Mouse (Mus musculus): ENCODE measurements around the gene Hnrnpab.

The Hnrnpab gene

DNA sequence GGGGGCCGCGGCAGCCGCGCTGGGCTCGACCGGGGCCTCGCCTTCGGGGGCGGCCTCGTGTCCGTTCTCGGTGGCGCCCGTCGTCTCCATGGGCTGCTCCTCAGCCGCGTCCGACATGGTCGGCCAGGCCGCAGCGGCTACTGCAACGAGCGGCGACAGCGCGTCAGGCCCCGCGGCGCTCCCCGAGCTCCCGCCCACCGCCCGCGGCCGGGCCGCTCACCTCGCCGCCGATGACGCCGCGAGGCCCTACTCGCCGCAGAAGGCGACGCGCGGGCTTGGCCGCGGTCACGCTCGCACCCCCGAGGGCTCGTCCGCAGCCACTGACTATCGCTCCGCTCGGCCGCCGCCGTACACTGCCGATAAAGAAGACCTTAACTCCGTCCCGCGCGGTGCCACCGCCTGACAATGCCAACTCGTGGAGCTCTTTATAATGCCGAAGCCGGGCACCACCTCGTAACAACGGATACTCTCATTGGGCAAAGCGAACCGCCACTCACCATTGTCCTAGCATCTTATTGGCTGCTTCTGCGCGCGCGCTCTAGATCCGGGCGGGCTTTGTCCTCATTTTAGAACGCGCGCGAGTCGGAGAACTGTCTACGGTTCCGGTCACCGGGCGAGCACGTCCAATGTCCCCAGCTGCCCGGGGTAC lies at the start of gene Hnrnpab:
Gene Hnrnpab, minus strand, starts transcription at position 401 of the 649 bp plus-strand sequence.
- peak; percentile 99 for DNase-seq

DNA sequence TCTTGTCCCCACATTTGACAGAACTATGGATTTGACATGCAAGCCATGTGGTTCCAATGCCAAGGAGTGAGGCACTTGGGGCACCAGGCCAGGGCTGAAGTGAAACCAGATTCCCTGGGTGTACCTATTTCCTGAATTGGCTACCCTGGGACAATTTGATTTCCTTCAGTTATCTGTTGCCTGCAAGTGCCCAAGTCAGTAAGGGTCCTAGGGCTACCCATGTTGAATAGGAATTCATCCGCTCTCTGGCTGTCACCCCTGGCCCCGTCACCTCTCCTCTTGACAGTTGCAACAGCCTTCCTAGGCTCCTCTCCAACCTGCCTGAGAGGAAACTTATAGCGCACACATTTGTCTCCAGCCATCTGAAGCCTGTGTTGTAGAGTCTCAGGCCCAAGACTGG lies 48.2 kb upstream of the Hnrnpab start:
- DNase-seq = no peak

DNA sequence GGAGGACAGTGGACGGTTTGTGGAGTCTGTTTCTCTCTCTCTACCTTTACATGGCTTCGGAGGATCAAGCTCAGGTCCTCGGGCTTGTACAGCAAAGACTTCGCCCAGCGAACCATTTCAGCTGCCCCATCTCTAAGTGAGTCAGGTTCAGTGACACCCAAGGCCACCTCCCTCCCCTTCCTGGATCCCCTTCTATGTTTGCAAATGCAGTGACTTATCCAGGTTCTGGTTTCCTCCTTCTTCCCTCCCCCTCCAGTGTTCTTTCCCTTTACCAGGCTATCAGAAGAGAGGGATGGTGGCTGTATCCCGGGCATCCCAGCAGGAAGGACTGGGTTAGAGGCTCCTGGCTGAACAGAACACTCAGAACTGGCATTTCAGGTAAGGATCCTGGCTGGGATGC lies 47.1 kb upstream of the Hnrnpab start:
- no peak for DNase-seq

GRCm38 (mm10) chr11:51652889-51653418 lies 46.3 kb upstream of the Hnrnpab start:
- no peak for DNase-seq

DNA sequence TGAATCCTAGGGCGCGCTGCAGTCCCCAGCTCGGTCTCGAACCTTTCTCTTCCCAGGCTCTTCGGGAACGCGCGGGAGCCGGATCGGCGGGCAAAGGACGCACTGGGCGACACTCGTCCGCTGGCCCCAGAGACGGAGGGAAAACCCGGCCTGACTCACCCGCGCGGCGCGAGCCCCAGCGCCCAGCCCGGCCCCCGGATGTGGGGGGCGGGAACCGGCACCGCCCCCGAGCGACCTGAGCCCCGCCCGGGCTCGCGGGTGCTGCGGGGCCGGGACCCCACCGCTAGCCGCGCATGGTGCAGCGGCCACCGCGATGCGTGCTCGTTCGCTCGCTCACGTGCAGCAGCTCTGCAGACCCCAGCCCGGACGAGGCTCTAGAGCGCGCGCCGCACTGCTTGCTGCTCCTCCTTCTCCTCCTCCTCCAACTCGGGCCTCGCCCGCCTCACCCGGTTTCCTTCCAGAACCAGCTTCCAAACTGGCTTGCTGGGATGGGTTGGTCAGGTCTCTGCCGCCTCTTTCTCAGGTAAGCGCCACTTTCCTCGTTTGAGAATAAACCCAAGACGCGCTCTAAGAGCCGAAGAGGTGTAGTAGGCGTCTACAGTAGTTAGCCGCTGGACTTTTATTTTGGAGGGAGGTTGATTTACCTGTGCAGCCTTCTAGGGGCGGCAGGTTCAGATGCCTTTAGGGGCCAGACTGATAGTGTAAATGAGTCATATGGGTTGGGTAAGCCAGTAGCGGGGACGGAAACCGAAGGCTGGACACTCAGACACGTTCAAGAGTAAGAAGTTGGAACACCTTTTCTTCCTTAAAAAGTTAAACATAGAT lies 44.3 kb upstream of the Hnrnpab start, which contains the start of the genes N4bp3 and D930048N14Rik:
Gene N4bp3, minus strand, starts transcription at position 152 of the 825 bp plus-strand sequence.
Gene D930048N14Rik, plus strand, starts transcription at position 264 of the 825 bp plus-strand sequence.
- peak; percentile 79 for DNase-seq

DNA sequence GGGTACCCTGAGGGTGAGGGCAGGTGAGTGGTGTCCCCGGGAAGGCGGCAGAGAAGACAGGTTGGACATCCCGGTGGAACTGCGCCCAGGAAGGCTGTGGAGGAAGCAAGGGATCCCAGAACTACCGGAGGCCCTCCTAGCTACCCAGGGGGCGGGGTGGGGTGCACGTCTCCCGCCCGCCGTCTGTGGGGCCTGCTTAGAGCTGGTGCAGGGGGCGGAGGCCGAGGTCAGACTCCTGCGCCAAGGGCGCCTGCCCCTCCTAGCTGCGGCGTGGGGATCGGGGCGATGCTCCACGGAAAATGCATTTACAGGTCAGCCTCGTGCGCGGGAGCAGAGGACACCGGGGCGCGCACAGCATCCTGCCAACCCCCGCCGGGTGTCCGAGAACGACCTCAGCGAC lies 43.6 kb upstream of the Hnrnpab start:
- DNase-seq = no peak

GRCm38 (mm10) chr11:51649889-51650199 lies 43.2 kb upstream of the Hnrnpab start:
- DNase-seq = peak; percentile 15

- peak; percentile 26 for DNase-seq
These were observed 42.7 kb upstream of the Hnrnpab start for GRCm38 (mm10) chr11:51649111-51649888.

DNA sequence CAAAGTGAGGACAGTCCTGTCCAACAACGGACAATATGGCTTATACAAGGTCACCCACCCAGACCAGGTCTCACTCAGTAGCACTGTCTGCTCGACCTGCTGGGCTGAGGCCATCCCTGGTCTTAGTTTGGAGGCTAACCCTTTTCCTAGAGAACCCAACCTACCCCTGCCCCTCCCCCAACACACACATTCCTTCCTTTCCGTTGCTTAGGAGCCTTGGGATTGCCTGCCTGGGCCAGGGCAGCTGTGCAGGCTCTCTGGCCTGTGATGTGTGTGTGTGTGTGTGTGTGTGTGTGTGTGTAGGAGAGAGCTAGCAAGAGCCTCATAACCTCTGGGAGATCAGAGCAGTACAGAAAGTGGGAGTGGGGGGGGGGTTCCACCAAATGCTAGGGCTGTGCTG lies 41.9 kb upstream of the Hnrnpab start:
- DNase-seq = peak; percentile 49

- DNase-seq = no peak
These were observed 40.4 kb upstream of the Hnrnpab start for GRCm38 (mm10) chr11:51646751-51647667.

DNA sequence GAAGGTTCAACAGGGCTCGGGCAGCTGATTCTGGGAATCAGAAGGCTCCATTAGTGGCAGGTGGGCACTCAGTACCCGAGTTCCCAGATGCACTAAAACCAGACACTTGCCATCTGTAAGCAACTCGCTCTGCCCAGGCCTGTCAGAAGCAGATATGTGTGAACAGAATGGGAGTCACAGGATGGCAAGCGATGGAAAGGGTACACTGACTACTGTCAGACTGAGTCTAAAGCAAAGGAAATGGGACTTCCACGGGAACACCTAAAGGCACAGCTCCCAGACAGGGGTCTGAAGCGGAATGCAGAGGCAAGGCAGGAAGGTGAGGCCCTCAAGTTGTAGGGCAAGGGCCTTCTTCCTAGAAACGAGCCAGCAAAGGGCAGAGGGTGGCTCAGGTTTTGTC lies 39.6 kb upstream of the Hnrnpab start:
- DNase-seq = no peak

DNA sequence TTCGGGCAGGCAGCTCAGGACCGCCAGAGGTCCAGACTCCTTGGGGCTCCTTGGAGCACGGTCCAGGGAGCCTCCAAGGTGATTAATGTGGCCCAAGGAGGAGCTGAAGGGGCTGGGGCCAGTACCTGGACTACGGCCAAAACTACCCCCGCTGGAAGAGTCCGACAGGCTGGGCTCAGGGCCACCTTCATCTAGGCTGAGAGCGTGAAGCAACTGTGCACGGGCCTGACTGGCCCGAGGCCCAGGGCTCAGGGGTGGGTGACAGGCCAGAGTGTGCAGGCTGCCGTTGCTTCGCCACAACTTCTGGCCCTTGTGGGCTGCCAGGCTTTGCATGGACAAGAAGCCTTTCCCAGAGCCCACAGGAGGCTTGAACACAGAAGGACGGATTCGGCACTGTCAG lies 38.6 kb upstream of the Hnrnpab start:
- DNase-seq = no peak

- DNase-seq = no peak
These were observed 37.6 kb upstream of the Hnrnpab start for GRCm38 (mm10) chr11:51644217-51644616.

DNA sequence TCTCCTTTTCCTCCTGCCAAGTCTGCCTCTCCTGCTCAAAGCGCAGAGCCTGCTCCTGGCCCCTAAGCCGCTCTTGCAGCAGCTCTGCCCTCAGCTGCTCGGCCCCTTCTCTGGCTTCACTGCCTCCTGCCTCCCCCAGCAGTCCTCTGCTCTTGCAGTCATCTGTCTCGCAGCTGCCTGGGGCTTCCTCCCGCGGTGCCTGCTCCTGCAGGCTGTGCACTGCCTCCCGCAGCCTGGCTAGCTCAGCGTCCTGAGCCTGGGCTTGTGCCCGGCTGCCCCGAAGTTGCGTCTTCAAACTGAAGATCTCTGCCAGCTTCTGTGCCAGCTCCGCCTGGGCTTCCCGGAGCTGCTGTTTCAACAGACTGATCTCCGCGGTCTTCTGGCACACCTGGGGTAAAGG lies 37.1 kb upstream of the Hnrnpab start:
- DNase-seq = no peak

- no peak for DNase-seq
These were observed 36.6 kb upstream of the Hnrnpab start for GRCm38 (mm10) chr11:51643202-51643601.

- no peak for DNase-seq
These were observed 34.1 kb upstream of the Hnrnpab start for GRCm38 (mm10) chr11:51640748-51641147.

GRCm38 (mm10) chr11:51638497-51638896 lies 31.9 kb upstream of the Hnrnpab start:
- DNase-seq = no peak

GRCm38 (mm10) chr11:51637971-51638414 lies 31.3 kb upstream of the Hnrnpab start:
- DNase-seq = peak; percentile 37

GRCm38 (mm10) chr11:51636323-51636684 lies 29.7 kb upstream of the Hnrnpab start:
- DNase-seq = peak; percentile 81

GRCm38 (mm10) chr11:51635525-51636322 lies 29.1 kb upstream of the Hnrnpab start, which contains the start of gene Rmnd5b:
TSS of gene Rmnd5b (minus strand) at chr11:51635896.
- peak; percentile 94 for DNase-seq

DNA sequence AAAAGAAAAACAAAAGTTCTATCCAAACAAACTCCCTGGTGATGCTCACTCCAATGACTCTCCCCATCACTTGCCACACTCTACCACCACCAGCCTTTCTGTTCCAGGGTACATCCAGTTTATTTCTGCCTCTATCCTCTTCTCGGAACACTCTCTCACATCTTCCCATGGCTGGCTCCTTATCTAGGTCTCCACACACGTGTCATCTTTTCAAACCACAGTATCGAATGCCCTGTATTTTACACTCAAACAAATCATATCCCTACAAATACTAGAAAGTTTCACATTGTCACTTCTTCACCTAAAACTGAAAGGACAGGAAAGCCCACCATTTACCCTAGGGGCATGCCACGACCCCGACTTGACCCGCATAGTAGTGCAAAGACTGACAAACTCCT lies 28.5 kb upstream of the Hnrnpab start:
- DNase-seq = no peak

Data from retina, postnatal 1 day (tissue).